Mouse (Mus musculus): ENCODE data around the gene Hapln1. TPM values are rescaled to one million over a fixed set of nuclear protein-coding genes. Genes with fewer than 3 reads are reported as not detected.
A peak's percentile ranks its signal among the peaks of the same experiment; 100 is the strongest.

The Hapln1 gene
- 22.2 and 24.4 TPM in 2 replicates for polyA plus RNA-seq (2012; rRNA removed)

GRCm38 (mm10) chr13:89539205-89539886 lies at the start of gene Hapln1:
TSS of gene Hapln1 (plus strand) at chr13:89539796.
- DNase-seq (ENCODE audit: extremely low spot score in 1 of 2, low spot score in 1 of 2), result peak; percentile 30 to 68

GRCm38 (mm10) chr13:89493169-89493568 lies 46.4 kb upstream of the Hapln1 start:
- DNase-seq (ENCODE audit: extremely low spot score in 1 of 2, low spot score in 1 of 2), result no peak

GRCm38 (mm10) chr13:89493678-89494077 lies 45.9 kb upstream of the Hapln1 start:
- DNase-seq (ENCODE audit: extremely low spot score in 1 of 2, low spot score in 1 of 2), result no peak

GRCm38 (mm10) chr13:89496569-89496968 lies 43.0 kb upstream of the Hapln1 start:
- DNase-seq (ENCODE audit: extremely low spot score in 1 of 2, low spot score in 1 of 2), result no peak

- DNase-seq (ENCODE audit: extremely low spot score in 1 of 2, low spot score in 1 of 2), result no peak
Measured at GRCm38 (mm10) chr13:89499419-89499818, 40.2 kb upstream of the Hapln1 start.

- DNase-seq (ENCODE audit: extremely low spot score in 1 of 2, low spot score in 1 of 2), result no peak
Measured at GRCm38 (mm10) chr13:89521507-89521908, 18.1 kb upstream of the Hapln1 start.

DNA sequence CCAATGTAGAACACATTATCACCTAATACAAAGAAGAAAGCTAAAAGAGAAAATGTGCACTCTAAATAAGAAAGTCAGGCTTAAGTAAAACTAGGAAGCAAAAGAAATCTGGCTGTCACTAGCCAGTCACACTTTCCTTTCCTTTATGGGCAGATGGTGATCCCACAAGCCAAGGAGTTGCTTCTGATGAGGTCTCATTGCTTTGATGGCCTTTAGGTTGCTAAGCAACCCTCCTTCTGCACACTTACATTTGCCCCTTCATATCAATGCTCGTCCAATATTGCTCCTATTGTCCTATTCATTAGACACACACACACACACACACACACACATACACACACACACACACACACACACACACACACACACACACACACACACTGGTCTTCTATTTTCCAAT lies 10.9 kb upstream of the Hapln1 start:
- no peak for DNase-seq (ENCODE audit: extremely low spot score in 1 of 2, low spot score in 1 of 2)

DNA sequence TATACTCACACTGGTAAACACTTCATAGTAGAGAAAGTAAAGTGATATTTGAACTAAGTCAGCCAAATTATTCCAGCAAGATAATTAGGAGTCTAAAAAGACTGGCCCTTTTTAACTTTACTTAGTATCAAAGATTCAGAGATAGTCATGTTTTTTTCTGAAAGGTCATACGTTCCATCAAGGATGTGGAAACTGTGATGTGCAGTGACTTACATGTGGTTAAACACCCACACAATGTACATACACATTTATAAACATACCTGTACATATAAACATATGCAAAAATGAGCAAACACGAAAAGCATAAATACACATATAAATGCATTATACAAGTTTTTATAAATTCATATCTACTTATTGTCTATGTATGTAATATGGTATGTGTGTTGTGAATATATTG lies 9.2 kb upstream of the Hapln1 start:
- DNase-seq (ENCODE audit: extremely low spot score in 1 of 2, low spot score in 1 of 2), result no peak

DNA sequence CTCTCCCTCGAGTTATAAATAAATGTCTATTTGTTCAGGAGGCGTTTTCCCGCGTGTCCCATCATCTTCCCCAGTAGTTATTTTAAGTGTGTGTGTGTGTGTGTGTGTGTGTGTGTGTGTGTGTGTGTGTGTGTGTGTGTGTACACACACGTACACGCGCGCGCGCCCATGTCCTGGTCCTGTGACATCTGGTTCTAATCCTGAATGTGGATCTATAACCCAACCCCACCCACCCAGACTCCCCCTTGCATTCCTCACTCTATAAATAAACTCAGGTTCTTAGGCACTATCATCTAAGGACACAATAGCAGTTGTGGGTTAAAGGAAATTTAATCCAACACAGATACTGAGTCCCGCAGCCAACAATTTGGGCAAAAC lies 280 bp downstream of the Hapln1 start:
- no peak for DNase-seq (ENCODE audit: extremely low spot score in 1 of 2, low spot score in 1 of 2)

- DNase-seq (ENCODE audit: extremely low spot score in 1 of 2, low spot score in 1 of 2), result no peak
Measured at GRCm38 (mm10) chr13:89540301-89540982, 846 bp downstream of the Hapln1 start.

DNA sequence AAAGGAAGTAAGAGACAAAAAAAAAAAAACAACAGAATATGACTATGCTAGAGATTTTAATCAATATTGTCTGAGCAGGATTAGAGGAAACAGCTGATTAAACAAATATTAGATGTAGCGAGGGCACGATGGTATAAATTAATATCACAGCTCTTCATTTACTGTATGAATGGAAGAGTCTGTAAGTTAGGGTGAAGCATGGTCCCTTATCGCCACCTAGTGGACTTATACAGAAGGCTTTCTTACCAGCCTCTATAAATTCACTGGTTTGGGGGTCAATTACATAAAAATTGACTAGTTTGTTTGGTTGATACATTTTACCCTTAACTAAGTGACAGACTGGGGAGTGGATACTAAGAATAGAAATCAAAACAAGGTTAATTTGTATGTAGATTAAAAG lies 3.4 kb downstream of the Hapln1 start:
- peak in 1 of 2 experiments; percentile 88 for DNase-seq (ENCODE audit: extremely low spot score in 1 of 2, low spot score in 1 of 2)

- DNase-seq (ENCODE audit: extremely low spot score in 1 of 2, low spot score in 1 of 2), result peak in 1 of 2 experiments; percentile 77
Measured at GRCm38 (mm10) chr13:89548203-89548740, 8.7 kb downstream of the Hapln1 start.

GRCm38 (mm10) chr13:89549507-89549906 lies 9.9 kb downstream of the Hapln1 start:
- no peak for DNase-seq (ENCODE audit: extremely low spot score in 1 of 2, low spot score in 1 of 2)

DNA sequence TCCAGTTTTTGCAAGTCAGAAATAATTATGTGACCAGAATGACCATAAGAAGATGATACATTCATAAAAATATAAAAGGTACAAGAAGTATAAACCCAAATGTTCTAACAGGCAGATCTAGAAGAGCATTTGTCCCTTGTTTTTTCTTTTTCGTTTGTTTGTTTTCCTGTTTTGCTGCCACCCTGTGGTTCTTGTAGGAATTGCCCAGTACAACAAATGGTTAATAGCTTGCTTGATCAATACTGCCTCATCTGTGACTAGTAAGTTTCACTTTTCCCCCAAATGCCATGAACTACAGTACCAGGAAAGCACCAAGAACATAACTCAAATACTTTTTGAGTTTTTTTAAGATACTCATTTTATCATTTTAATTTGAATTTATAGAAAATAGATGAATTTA lies 11.9 kb downstream of the Hapln1 start:
- DNase-seq (ENCODE audit: extremely low spot score in 1 of 2, low spot score in 1 of 2), result peak in 1 of 2 experiments; percentile 35

DNA sequence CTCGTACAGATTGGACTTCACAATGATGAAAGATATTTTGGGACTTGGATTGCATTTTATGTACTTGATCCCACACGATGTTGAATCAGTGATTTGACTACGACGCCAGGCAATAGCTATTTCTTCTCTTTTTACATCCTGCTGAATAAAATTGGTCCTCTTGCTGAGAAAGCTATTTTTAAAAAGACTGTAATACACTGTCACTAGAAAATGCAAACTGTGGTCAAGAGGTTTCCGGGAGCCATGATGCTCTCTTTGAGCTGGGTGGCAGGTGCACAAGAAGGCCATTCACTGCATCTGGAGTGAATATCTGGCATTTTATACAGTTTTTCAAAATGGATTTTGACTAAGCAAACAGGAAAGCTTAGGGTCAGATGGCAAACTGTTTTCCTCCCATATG lies 24.9 kb downstream of the Hapln1 start:
- no peak for DNase-seq (ENCODE audit: extremely low spot score in 1 of 2, low spot score in 1 of 2)

DNA sequence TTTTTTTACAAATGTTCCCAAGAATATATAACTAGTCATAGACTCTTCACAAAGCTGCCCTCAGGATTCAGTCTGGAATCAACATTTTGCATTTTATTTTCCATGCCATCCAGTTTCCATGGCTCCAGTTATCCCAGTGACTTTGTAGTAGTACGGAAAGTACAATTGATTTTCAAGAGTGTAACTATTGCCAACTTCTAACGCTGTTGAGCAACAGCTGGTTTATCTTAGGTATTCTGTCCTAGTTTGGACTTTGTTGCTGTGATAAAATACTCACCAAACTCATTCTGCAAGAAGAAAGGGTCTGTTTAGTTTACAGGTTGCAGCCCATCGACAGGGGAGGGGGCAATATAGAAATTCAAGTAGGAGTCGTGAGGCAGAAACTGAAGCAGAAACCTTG lies 26.7 kb downstream of the Hapln1 start:
- DNase-seq (ENCODE audit: extremely low spot score in 1 of 2, low spot score in 1 of 2), result no peak

- no peak for DNase-seq (ENCODE audit: extremely low spot score in 1 of 2, low spot score in 1 of 2)
Measured at GRCm38 (mm10) chr13:89579115-89579514, 39.5 kb downstream of the Hapln1 start.

GRCm38 (mm10) chr13:89583138-89583746 lies 43.6 kb downstream of the Hapln1 start:
- DNase-seq (ENCODE audit: extremely low spot score in 1 of 2, low spot score in 1 of 2), result no peak

GRCm38 (mm10) chr13:89583747-89584738 lies 44.4 kb downstream of the Hapln1 start:
- no peak for DNase-seq (ENCODE audit: extremely low spot score in 1 of 2, low spot score in 1 of 2)

- DNase-seq (ENCODE audit: extremely low spot score in 1 of 2, low spot score in 1 of 2), result no peak
Measured at GRCm38 (mm10) chr13:89585144-89585543, 45.5 kb downstream of the Hapln1 start.

Measured in frontal cortex, adult 2 months (tissue).